Mouse (Mus musculus) embryonic fibroblast, embryonic 13.5 days (primary cell): Measurements from ENCODE around the gene Lin52.

Experiments
- CTCF ChIP-seq: IDR thresholded peaks from 2 replicates; pipeline ENCODE4 v1.5.1; 2011; ENCODE audit warnings: mild to moderate bottlenecking, control low read depth, low read length, moderate library complexity, borderline replicate concordance; ENCODE audit not compliant: insufficient read depth
- POLR2A ChIP-seq: IDR thresholded peaks from 2 replicates; pipeline ENCODE4 v1.6.1; 2011; ENCODE audit warnings: low read depth, mild to moderate bottlenecking, control low read depth, low read length, moderate library complexity

DNA sequence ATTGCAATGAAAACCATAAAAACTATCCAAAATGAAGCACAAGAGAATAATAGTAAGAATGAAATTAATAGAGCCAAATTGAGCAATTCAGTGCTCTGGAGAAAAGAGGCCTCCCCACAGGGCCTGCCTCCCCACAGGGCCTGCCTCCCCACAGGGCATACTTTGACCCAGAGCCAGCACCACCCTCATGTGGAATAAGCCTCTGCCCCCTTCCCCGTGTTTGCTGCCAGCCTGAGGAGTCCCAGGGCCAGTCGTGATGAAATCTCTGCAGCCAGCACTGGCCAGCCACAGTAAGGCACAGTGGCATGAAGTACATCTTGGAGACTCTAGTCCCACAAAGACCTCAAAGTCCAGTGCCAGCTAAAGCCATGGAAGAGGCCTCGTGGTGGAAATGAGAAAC lies 60.8 kb downstream of the Lin52 start:
- TF ChIP-seq POLR2A = no peak
- TF ChIP-seq CTCF = no peak
